Mouse (Mus musculus) regulatory T cell (primary cell): ENCODE measurements around the gene Gpr176.
"Not testable (repeated sequence)": the region's sequence is repeated elsewhere in the genome, so short reads cannot be mapped to it uniquely, and the experiment has no call there.

Experiments used
- in situ Hi-C: fragments of 300-600 bp; cut with MboI, MseI; formaldehyde crosslinking; loops from one replicate; pipeline ENCODE4 v1.15.1; 2025; ENCODE audit warnings: high pct_unique_total_duplicates

Gpr176 gene

DNA sequence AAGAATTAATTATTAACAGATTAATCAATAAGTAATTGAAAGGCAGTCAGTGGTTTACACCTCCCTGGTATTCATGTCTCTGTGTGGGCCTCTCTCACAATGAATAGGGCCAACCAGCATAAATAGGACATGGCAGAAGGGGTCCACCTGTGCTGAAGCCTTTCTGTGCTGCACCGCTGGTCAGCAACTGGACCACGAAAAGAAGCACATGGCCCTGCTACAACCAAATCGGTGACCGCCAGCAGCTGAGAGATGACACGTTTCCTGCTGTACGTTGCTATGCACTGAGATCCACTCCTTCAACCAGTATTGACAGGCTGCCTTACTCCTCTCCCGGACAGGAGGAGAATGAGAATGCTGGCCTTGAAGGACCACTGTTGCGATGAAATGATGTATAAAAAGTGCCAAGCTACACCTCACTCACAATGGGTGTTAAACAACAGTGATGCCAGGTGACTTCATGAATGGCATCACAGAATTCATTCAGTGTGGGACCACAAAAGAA is 72.1 kb downstream of the Gpr176 start:
- in situ Hi-C loops, result no loop called here

DNA sequence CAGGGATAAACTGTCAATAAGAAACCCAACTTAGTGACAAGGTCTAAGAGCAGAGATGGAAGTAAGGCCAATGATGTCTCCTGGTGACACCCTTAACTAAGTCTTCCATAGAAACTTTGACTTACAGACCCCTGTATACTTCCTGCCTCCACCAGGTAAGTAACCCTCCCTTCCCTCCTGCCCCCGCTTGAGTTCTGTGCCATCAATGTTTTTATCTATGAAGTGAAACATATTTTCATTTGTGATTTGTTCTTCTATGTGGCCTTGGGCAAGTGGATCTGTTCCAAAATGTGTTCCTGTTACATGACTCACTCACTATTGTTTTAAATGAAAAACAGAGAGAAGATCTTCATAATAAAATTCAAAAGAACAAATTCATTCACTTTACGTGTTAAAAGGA is 73.2 kb downstream of the Gpr176 start:
- in situ Hi-C loops, result no loop called here

GRCm38 (mm10) chr2:118298601-118299000 is 74.6 kb downstream of the Gpr176 start:
- in situ Hi-C loops, result no loop called here

DNA sequence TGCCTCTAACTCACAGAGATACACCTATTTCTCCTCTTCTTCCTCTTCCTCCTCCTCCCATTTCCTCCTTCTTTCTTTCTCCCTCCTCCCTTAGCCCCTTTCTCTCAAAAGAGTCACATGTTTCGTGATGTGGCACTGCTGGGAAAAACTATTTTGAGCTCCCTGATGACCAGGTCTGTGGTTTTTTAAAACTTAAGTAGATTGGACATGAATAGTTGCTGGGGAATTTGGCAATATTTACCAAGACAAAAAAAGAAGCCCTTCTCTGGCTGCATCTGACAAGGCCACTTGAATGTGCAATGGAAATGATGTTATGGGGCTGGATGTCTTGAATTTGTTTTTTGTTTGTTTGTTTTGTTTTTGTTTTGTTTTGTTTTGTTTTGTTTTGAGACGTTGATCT is 75.3 kb downstream of the Gpr176 start:
- in situ Hi-C loops, result no loop called here

DNA sequence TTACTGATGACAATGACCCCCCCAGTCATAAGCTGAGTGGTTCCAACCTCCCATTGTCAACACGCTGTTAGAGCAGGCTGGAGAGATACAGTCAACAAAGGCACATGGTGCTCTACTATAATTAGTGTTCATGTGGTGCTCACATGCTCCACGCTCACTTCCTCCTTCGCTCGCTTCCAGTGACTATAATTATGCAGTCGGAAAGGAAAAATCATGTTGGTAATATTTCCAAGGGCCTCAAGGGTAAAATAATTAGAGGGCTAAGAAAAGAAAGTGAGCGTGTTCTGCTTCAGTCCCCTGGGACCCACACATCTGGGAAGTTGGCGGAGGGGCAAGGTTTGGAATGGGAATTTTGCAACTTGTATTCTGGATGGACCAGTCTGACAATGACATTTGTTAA is 77.7 kb downstream of the Gpr176 start:
- in situ Hi-C loops, result no loop called here

DNA sequence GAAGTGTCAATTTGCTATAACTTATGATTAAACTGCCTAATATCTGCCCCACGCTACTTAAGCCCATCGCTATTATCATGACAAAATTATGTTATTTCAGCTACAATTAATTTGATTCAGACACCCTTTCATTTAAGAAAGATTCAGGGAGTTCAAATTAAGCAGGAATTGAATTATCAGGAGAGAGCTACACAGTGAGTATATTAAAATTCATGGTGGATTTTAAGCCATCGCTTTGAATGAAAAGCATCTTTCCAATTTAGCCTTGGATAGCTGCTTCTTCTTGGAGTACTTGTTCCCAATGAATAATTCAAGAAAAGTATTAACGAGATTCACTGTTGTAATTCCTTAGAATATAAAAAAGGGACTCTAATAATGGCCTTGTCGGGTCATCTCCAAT is 79.6 kb downstream of the Gpr176 start:
- in situ Hi-C loops, result no loop called here

DNA sequence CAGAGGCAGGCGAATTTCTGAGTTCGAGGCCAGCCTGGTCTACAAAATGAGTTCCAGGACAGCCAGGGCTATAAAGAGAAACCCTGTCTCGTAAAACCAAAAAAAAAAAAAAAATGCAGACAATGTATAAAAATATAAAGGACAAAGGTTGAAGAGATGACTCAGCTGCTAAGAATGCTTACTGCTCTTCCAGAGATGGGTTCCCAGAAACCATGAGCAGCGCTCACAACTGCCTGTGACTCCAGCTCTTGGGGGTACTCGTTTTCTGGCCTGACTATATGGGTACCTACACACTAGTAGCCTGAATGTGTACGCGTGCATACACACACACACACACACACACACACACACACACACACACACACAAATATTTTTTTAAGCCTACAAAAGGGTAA is 84.2 kb downstream of the Gpr176 start:
- in situ Hi-C loops, result not testable (repeated sequence)

DNA sequence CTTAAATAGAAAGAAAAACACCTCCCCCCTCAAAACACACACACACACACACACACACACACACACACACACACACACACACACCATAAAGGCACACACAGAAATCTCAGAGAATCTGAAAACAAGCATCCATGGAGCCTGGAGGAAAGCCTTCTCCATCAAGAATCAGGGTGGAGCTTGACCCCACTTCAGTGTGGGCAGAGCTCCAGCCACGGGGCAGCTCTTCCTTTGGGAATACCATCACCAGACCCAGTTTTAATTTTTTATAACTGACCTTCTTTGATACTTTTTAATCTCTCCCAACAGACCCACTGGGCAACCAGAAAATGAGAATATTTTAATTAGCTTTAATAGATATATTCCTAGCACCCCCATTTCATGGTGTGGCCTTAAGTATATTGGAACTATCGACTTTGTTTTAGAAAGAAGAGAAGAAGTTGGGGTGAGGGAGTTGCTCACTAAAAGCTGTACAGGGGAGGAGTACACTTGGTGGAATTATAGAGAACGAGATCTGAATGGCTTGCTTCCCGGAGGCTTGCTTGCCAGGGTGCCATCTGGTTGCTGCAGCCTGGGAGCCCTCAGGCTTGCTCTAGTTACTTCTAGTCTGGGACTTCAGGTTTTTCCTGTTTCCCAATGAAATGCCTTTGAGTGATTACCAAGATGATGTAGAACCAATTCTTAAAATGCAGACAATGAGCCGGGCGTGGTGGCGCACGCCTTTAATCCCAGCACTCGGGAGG is 84.7 kb downstream of the Gpr176 start:
- in situ Hi-C loops, result no loop called here

DNA sequence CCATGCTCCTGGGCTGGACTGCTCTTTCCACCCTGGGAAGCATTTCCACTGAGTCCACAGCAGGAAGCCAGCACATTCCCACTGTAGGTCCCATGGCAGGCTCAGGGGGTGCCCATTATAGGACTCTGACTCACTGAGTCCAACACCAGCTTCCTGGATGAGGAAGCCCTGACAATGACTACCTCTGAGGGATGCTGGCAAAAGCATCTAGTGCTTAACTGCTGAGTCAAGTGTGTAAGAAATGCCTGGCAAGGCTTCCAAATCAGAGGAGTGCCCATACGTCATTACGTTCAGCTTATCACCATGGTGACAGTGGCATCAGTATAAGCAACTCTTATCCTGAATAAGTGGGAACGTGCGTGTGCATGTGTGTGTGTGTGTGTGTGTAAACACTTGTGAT is 85.5 kb downstream of the Gpr176 start:
- in situ Hi-C loops, result no loop called here

GRCm38 (mm10) chr2:118282467-118282866 is 90.8 kb downstream of the Gpr176 start:
- in situ Hi-C loops, result no loop called here

DNA sequence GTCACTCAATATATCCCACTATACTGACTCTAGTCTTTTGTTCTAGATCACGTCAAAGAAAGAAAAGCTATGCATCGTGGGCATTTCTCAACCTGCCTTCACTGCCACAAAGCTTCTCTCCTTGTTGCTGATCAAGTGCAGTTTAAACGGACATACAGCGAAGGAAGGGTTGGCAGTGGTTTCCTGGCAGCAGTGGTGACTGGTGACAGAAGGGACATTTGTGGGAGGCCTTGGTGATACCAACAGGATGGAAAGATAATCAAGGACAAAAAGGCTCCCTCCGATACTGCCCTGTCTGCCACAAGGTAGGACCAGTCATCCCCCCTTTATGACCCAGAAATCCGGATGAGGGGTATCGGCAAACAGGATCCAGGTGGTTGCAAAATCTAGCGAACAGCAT is 95.0 kb downstream of the Gpr176 start:
- in situ Hi-C loops, result no loop called here

DNA sequence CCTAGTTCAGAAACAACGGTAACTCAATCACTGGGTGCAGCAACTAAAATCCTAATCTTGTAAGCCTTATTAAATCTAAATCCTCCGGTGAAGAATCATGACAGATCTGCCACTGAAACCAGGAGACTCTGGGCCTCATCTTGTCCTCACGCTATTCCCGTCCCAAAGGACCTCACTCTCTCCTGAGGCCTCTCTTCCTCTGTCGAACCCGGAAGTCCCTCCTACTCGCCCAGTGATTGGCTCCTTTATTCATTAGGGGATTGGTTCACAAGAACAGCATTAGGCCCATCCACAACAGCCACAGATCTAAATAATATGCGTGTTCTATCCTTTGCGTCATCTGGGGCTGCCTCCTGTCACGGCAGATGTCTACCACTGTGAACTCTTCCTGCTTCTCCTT is 101.6 kb downstream of the Gpr176 start:
- in situ Hi-C loops, result no loop called here

- in situ Hi-C loops, result no loop called here
Observed at GRCm38 (mm10) chr2:118270213-118270612, 103.0 kb downstream of the Gpr176 start.

DNA sequence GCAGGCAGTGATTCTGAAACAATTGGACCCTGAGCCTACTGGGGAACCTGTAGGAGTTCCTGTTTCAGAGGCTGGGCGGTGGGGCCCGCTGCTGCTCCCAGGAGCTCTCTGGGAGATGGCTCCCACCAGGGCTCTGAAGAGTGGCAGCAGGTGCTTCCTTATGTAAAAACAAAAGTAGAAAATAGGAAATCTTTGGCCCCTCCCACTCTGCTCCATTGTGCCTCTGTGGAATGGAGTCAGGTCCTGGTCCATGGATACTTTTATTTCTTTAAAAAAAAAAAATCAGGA is 109.4 kb downstream of the Gpr176 start:
- in situ Hi-C loops, result loop anchor here (10.0 kb wide), 1 partner anchor 161 kb away; no protein-coding TSS in a partner anchor

DNA sequence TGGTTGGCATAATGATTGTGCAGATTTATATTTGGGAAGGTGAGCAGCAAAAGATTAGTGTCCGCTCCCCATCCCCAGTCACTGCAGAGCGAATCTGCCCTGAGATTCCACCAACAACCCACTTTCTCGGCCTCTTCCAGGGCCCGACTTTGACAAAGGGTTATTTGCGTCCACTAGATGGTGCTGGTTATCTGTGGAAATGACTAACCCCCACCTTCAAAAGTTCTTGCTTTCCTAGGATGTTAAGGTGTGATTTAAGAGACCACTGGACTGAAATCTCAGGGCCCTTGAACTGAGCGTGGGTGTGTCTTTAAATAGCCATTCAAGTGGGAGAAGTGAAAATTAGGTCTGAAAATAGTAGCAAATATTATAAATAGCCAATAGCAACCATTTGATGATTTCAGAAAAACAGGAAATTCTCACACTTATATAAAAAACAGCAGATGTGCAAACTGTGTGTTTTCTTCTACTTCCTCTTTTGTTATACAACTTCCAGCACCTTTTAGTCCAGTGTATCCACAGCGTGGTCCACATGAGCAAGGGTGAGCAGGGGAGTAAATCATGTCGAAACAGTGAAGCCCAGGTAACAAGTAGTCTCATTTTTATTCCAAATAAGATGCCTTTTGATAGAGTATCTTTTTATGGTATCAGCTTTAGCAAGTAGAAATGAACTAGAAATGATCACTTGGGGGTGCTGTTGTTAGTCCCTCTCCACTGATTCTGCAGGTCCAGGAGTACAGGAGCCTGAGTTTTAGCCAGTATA is 109.9 kb downstream of the Gpr176 start:
- in situ Hi-C loops, result loop anchor here (10.0 kb wide), 1 partner anchor 161 kb away; no protein-coding TSS in a partner anchor

- in situ Hi-C loops, result loop anchor here (10.0 kb wide), 1 partner anchor 162 kb away; no protein-coding TSS in a partner anchor
Observed at GRCm38 (mm10) chr2:118262673-118263072, 110.5 kb downstream of the Gpr176 start.

- in situ Hi-C loops, result loop anchor here (10.0 kb wide), 1 partner anchor 165 kb away; no protein-coding TSS in a partner anchor
Observed at GRCm38 (mm10) chr2:118259746-118260145, 113.5 kb downstream of the Gpr176 start.

- in situ Hi-C loops, result no loop called here
Observed at GRCm38 (mm10) chr2:118257094-118257493, 116.1 kb downstream of the Gpr176 start.

DNA sequence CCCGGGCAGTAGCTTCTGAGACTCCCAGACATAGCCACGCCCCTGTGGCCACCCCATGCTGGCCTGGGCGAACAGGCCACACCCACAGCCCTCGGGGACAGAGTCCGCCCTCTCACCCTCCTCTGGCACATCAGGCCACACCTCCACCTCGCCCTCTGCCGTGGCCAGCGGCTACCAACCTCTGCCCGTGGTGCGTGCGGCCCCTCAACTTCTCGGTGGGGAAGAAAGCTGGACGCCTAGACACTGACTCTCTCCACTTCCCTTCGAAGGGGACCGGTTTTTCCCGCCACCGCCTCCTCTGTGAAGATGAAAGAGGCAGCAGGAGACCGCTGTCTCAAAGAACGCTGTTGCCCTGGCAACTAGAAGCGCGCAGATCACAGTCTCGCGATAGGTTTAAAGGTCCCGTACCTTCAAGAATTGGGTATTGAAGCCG is 116.6 kb downstream of the Gpr176 start, which contains the start of gene Fsip1:
TSS of gene Fsip1 (minus strand) at position 346 of the 433 bp plus-strand sequence.
- in situ Hi-C loops, result no loop called here

- in situ Hi-C loops, result no loop called here
Observed at GRCm38 (mm10) chr2:118254516-118254915, 118.7 kb downstream of the Gpr176 start.

DNA sequence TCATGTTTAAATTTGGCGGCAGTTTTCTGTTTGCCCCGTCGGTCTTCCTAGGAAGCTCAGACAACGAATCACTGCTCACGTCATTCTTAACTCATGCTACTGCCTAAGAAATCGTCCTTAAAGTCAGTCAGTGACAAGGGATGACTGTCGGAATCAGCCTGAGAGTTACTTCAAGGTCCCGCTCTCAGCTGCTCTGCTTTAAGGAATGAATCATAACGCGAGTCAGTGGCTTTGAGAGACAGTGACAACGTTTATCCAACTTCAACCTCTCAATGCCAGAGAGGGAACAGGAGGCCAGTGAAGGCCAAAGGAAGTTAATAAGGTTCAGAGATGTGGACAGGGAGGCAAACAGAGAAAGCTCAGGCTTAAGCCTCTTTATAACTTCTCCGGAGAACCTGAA is 124.3 kb downstream of the Gpr176 start:
- in situ Hi-C loops, result no loop called here

GRCm38 (mm10) chr2:118248016-118248415 is 125.2 kb downstream of the Gpr176 start:
- in situ Hi-C loops, result no loop called here

- in situ Hi-C loops, result no loop called here
Observed at GRCm38 (mm10) chr2:118245914-118246313, 127.3 kb downstream of the Gpr176 start.
